Mouse (Mus musculus): ENCODE data around the gene Lamp2. TPM values are rescaled to one million over a fixed set of nuclear protein-coding genes. Genes with fewer than 3 reads are reported as not detected.

Gene Lamp2
- 100 to 1,000 TPM; 222 to 235 TPM for total RNA-seq (2023)

DNA sequence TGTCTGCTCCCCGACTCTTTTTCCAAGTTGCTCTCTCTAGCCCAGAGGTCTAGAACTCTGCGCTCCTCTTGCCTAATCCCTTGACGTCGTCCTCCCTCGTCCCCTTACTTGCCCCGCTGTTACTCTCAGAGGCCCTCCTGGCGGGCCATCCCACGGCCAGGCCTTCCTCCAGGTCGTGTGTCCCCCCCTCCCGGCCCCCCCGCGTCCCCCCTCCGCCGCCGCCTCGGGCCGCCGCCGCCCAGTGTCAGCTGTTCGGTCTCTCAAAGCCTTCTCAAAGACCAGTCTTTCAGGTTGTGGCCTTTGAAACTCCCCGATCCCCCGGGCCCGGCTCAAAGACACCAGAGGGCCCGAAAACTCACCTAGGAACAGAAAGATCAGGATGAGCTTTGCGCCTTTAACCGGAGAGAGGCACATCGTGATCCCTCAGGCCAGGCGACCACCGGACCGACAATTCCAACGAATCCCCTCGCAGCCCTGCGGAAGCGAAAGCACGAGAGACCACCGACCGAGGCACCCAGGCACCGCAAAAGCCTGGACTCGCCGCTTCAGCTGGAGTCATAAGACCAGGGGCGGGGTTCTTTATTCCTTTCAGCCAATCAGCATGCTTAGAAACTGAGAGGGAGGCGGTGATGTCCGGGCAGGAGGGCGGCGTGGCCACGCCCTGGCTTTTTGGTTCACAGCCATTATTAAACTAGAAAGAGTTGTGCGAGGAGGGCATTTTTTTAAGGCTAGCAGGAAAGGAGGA is at the start of gene Lamp2:
Gene Lamp2 (minus strand): TSS at position 565 of the 745 bp plus-strand sequence.

Other genes with a start within 250 kb of the Lamp2 start
- not detected for gene Tmem255a, start 204.0 kb downstream of the Lamp2 start, total RNA-seq (2023)
- gene Atp1b4, start 140.3 kb downstream of the Lamp2 start, total RNA-seq (2023) = not detected
- gene Cul4b, start 119.7 kb upstream of the Lamp2 start, total RNA-seq (2023) = 10 to 100 TPM; 26.6 to 27.7 TPM
- 10 to 100 TPM; 39.3 to 48.3 TPM for gene Mcts1, start 144.1 kb upstream of the Lamp2 start, total RNA-seq (2023)
- 10 to 100 TPM; 45.2 to 45.4 TPM for gene C1galt1c1, start 178.6 kb upstream of the Lamp2 start, total RNA-seq (2023)

Data from neutrophil, adult 83 days (primary cell).